Mouse (Mus musculus): ENCODE measurements around the gene Pard3b. TPM values are rescaled to one million over a fixed set of nuclear protein-coding genes. Genes with fewer than 3 reads are reported as not detected.

The Pard3b gene
- polyA plus RNA-seq, 1 experiment: 3.4 TPM

DNA sequence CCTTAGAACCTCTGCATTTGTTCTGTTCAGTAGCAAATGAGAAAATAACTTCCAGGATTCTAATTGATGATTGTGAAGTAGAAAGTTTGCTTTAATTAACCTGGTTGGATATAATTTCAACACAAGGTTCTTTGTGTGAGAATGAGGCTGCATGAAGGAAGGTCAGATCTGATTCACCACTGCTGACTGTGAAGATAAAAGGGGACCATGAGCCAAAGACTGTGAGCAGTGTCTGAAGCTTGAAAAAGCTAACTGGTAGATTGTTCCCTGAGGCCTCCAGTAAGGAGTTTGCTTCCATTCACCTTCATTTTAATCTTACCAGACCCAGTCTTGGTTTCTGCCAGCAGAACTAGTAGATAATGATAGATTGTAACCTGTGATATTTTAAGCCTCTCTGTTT lies 108.9 kb downstream of the Pard3b start:
- no peak for TF ChIP-seq CTCF (conservative IDR thresholded peaks at IDR 0.05; ENCODE audit: insufficient read depth, insufficient read length, low read depth, low read length)
- TF ChIP-seq POLR2A (IDR thresholded peaks at IDR 0.05; ENCODE audit: low read depth, low read length): no peak
- Histone ChIP-seq H3K36me3 (ENCODE audit: control insufficient read depth, insufficient read depth, low read length) (no peaks in the 10 kb centered on the region), H3K4me1 (ENCODE audit: control insufficient read depth, insufficient read depth, low read length) (no peaks in the 10 kb centered on the region), H3K27ac (ENCODE audit: insufficient read depth, low read depth, low read length) (no peak overlapping the region), H3K4me3 (ENCODE audit: insufficient read depth, low read depth, low read length) (no peak overlapping the region), H3K27me3 (replicated peaks; ENCODE audit: control insufficient read depth, insufficient read depth, low read length) (no peaks in the 10 kb centered on the region)
- DNase-seq: no peak

DNA sequence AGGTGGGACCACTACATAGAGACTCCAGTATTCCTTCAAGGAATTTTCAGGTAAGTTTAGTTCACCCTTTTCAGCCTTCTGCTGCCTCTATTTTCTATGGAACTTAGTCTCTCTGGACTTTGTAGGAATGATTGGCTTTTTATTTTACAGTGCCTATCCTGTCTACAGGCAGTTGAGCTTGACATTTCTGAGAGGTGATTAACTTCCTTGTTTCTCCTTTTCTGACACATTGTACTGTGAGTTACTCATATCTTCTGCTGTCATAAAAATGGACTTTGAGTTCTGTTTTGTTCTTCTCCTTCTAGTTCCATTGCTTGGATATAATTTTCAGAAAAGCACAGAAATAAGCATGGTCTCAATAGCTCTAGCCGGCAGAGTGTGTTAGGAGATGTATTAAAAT lies 112.4 kb downstream of the Pard3b start:
- Histone ChIP-seq H3K4me1 (ENCODE audit: control insufficient read depth, insufficient read depth, low read length) (no peaks in the 10 kb centered on the region), H3K4me3 (ENCODE audit: insufficient read depth, low read depth, low read length) (no peak overlapping the region), H3K36me3 (ENCODE audit: control insufficient read depth, insufficient read depth, low read length) (no peaks in the 10 kb centered on the region), H3K27me3 (replicated peaks; ENCODE audit: control insufficient read depth, insufficient read depth, low read length) (no peaks in the 10 kb centered on the region), H3K27ac (ENCODE audit: insufficient read depth, low read depth, low read length) (no peak overlapping the region)
- no peak for TF ChIP-seq POLR2A (IDR thresholded peaks at IDR 0.05; ENCODE audit: low read depth, low read length)
- TF ChIP-seq CTCF (conservative IDR thresholded peaks at IDR 0.05; ENCODE audit: insufficient read depth, insufficient read length, low read depth, low read length): no peak
- DNase-seq: no peak
- 96% methylated on average over 1 of the region's 1 CpGs for WGBS

DNA sequence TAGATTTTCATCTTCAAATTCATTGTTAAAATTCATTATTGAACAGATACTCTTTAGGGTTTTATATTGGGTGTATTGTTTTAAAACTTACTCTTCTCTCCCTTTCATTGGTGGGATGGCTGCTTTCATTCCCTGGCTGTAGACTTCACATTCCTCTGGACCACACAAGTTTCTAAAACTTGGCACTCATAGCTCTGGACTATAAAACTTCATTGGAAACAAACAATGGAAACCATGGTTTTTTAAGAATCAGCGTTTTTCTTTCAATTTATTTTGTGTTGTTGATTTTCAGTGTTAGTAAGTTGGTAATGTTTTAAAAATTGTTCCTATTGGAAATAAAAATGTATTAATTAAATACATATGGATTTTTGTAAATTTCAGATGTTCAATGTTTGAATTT lies 118.1 kb downstream of the Pard3b start:
- 75% methylated on average over 1 of the region's 1 CpGs for WGBS
- no peaks in the 10 kb centered on the region for H3K27me3 ChIP-seq (replicated peaks; ENCODE audit: control insufficient read depth, insufficient read depth, low read length)
- H3K36me3 ChIP-seq (ENCODE audit: control insufficient read depth, insufficient read depth, low read length): no peaks in the 10 kb centered on the region
- no peak overlapping the region for H3K27ac ChIP-seq (ENCODE audit: insufficient read depth, low read depth, low read length)
- no peak for DNase-seq
- no peak overlapping the region for H3K4me3 ChIP-seq (ENCODE audit: insufficient read depth, low read depth, low read length)
- no peak for TF ChIP-seq POLR2A (IDR thresholded peaks at IDR 0.05; ENCODE audit: low read depth, low read length)
- no peak for TF ChIP-seq CTCF (conservative IDR thresholded peaks at IDR 0.05; ENCODE audit: insufficient read depth, insufficient read length, low read depth, low read length)
- no peaks in the 10 kb centered on the region for H3K4me1 ChIP-seq (ENCODE audit: control insufficient read depth, insufficient read depth, low read length)

DNA sequence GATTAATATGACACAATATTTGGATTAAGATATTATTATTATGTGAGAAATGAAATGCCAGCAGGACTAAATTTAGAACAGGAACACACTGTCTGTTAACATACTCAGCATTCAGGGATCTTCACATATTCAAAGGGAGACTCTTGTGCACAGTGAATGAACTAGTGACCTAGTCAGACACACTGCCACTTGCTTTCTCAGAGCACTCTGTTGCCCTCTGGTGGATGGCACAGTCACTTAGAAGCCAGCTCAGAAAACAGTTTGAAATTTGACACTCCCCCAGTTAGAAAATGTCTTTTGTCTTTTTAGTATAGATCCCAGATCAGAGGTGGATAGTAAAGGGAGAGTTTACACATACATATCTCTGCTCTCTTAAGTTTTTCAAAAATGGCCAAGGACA lies 132.6 kb downstream of the Pard3b start:
- Histone ChIP-seq H3K36me3 (ENCODE audit: control insufficient read depth, insufficient read depth, low read length) (no peaks in the 10 kb centered on the region), H3K27me3 (replicated peaks; ENCODE audit: control insufficient read depth, insufficient read depth, low read length) (no peaks in the 10 kb centered on the region), H3K4me3 (ENCODE audit: insufficient read depth, low read depth, low read length) (no peak overlapping the region), H3K27ac (ENCODE audit: insufficient read depth, low read depth, low read length) (no peak overlapping the region), H3K4me1 (ENCODE audit: control insufficient read depth, insufficient read depth, low read length) (no peaks in the 10 kb centered on the region; the same call in none of the 2 replicates)
- DNase-seq: peak; percentile 81
- TF ChIP-seq CTCF (conservative IDR thresholded peaks at IDR 0.05; ENCODE audit: insufficient read depth, insufficient read length, low read depth, low read length) (peak; percentile 87), POLR2A (IDR thresholded peaks at IDR 0.05; ENCODE audit: low read depth, low read length) (no peak)

DNA sequence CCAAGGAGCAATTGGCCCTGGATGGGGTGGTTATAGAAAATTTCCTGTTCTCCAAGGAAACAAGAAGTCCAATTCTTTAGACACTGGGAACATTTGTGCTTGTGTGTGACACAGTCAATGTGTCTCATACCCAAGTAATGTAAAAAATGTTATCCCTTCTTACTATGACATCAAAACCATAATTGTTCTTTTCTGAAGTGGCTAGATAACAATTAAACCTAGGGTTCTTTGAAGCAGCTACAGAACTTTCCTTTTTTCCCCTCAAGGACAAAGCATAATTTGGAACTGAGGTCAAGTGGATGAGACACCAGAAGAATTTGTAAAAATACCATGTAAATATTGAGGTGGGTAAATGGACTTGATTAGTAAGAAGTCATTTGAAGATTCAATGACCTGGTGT lies 140.1 kb downstream of the Pard3b start:
- Histone ChIP-seq H3K36me3 (ENCODE audit: control insufficient read depth, insufficient read depth, low read length) (no peaks in the 10 kb centered on the region), H3K4me3 (ENCODE audit: insufficient read depth, low read depth, low read length) (no peak overlapping the region), H3K27me3 (replicated peaks; ENCODE audit: control insufficient read depth, insufficient read depth, low read length) (no peaks in the 10 kb centered on the region), H3K4me1 (ENCODE audit: control insufficient read depth, insufficient read depth, low read length) (no peaks in the 10 kb centered on the region; the same call in none of the 2 replicates), H3K27ac (ENCODE audit: insufficient read depth, low read depth, low read length) (no peak overlapping the region)
- no peak for DNase-seq
- TF ChIP-seq CTCF (conservative IDR thresholded peaks at IDR 0.05; ENCODE audit: insufficient read depth, insufficient read length, low read depth, low read length): no peak
- TF ChIP-seq POLR2A (IDR thresholded peaks at IDR 0.05; ENCODE audit: low read depth, low read length): no peak

DNA sequence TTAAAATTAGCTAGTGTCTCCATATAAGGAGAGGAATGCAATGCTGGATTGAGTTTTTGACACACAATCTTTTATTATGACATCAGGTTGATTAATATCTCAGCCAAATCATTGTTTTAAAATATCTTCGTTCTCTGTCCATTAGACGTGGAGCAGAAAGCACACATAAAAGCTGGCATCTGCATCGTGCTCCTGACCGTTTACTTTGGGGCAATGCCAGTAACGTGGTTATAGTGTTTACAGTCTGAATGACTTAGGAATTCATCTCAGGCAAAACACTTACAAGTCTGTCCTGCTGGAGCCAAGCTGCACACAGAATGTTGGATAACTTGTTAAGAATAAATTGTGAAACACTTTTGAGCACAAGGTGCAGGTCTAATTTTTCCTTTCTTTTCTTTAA lies 141.3 kb downstream of the Pard3b start:
- peak; percentile 66 for DNase-seq
- Histone ChIP-seq H3K4me1 (ENCODE audit: control insufficient read depth, insufficient read depth, low read length) (no peaks in the 10 kb centered on the region), H3K27me3 (replicated peaks; ENCODE audit: control insufficient read depth, insufficient read depth, low read length) (no peaks in the 10 kb centered on the region), H3K4me3 (ENCODE audit: insufficient read depth, low read depth, low read length) (no peak overlapping the region), H3K36me3 (ENCODE audit: control insufficient read depth, insufficient read depth, low read length) (no peaks in the 10 kb centered on the region), H3K27ac (ENCODE audit: insufficient read depth, low read depth, low read length) (no peak overlapping the region)
- 13% methylated on average over 5 of the region's 5 CpGs for WGBS
- no peak for TF ChIP-seq POLR2A (IDR thresholded peaks at IDR 0.05; ENCODE audit: low read depth, low read length)
- TF ChIP-seq CTCF (conservative IDR thresholded peaks at IDR 0.05; ENCODE audit: insufficient read depth, insufficient read length, low read depth, low read length): no peak

DNA sequence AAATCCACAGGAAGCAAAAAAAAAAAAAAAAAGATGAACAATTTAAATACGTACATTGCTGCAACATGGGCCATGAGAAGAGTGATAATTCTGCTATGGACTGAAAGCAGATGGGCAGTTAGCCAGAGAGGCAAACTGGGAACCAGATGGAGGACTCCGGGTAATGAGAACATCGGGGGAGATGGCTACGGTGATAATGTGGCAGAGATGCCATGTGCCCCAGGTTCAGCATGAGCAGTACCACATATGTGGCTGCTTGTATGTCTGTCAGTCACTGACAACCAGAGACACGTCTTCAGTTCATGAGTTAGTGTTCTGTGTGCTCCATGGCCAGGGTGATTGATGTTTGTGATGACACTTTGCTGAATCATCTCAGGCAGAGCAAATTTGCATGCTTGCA lies 157.7 kb downstream of the Pard3b start:
- Histone ChIP-seq H3K36me3 (ENCODE audit: control insufficient read depth, insufficient read depth, low read length) (no peaks in the 10 kb centered on the region), H3K27ac (ENCODE audit: insufficient read depth, low read depth, low read length) (no peak overlapping the region), H3K4me3 (ENCODE audit: insufficient read depth, low read depth, low read length) (no peak overlapping the region), H3K4me1 (ENCODE audit: control insufficient read depth, insufficient read depth, low read length) (no peaks in the 10 kb centered on the region), H3K27me3 (replicated peaks; ENCODE audit: control insufficient read depth, insufficient read depth, low read length) (no peaks in the 10 kb centered on the region; the same call in 1 of the 2 replicates)
- DNase-seq: no peak
- 86% methylated on average over 5 of the region's 5 CpGs for WGBS
- no peak for TF ChIP-seq CTCF (conservative IDR thresholded peaks at IDR 0.05; ENCODE audit: insufficient read depth, insufficient read length, low read depth, low read length)
- TF ChIP-seq POLR2A (IDR thresholded peaks at IDR 0.05; ENCODE audit: low read depth, low read length): no peak

DNA sequence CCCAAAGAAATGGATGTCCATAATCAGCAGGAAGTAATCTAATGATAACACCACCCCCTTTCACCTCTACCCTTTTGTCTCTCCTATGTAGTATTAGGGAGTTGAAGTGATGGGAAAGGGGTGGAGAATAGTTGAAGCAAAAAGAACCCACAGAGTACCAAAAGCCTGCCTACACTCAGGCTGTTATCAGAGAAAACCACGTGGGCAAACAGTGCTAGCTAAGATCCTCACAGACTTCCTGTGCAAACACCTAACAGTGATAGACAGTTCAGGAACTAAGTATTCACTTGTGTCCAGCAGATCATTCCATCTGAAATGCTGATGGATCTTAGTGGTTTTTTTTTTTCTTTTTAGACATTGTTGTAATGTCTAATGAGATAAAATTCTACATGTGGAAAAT lies 181.6 kb downstream of the Pard3b start:
- no peaks in the 10 kb centered on the region for H3K27me3 ChIP-seq (replicated peaks; ENCODE audit: control insufficient read depth, insufficient read depth, low read length)
- DNase-seq: no peak
- H3K4me1 ChIP-seq (ENCODE audit: control insufficient read depth, insufficient read depth, low read length): no peaks in the 10 kb centered on the region
- no peaks in the 10 kb centered on the region for H3K36me3 ChIP-seq (ENCODE audit: control insufficient read depth, insufficient read depth, low read length)
- no peak overlapping the region for H3K27ac ChIP-seq (ENCODE audit: insufficient read depth, low read depth, low read length)
- TF ChIP-seq POLR2A (IDR thresholded peaks at IDR 0.05; ENCODE audit: low read depth, low read length) (no peak), CTCF (conservative IDR thresholded peaks at IDR 0.05; ENCODE audit: insufficient read depth, insufficient read length, low read depth, low read length) (no peak)
- WGBS: 50% methylated on average over 1 of the region's 1 CpGs
- H3K4me3 ChIP-seq (ENCODE audit: insufficient read depth, low read depth, low read length): no peak overlapping the region

Data from kidney, adult 2 months (tissue).